Mouse (Mus musculus) spleen, adult 2 months (tissue): ENCODE measurements at regions not wholly inside any gene's neighbourhood (a gene's known extent, or its start where the extent isn't known, plus 50 kb on each side); places are given as distances from the start of the nearest gene placed in this dataset.

ENCODE experiments used
- CTCF ChIP-seq: fragments of 200-500 bp; IDR thresholded peaks from 2 replicates; pipeline ENCODE4 v1.5.1; 2011; ENCODE audit warnings: mild to moderate bottlenecking, inconsistent platforms; ENCODE audit not compliant: insufficient read depth, insufficient read length, insufficient replicate concordance; ENCODE audit errors: extremely low read depth
- POLR2A ChIP-seq: fragments of 200-500 bp; IDR thresholded peaks from 2 replicates; pipeline ENCODE4 v1.6.1; 2011; ENCODE audit warnings: low read depth, low read length, inconsistent platforms

- no peak for TF ChIP-seq CTCF
- TF ChIP-seq POLR2A, result no peak
Observed at GRCm38 (mm10) chr12:32455913-32456312, 77.4 kb downstream of the Ccdc71l start.
